Mouse (Mus musculus): ENCODE data around the gene Serpinb7.

Gene Serpinb7

GRCm38 (mm10) chr1:107399355-107399754 lies at the start of gene Serpinb7:
Gene Serpinb7, plus strand, starts transcription at chr1:107399655.
- no peak for DNase-seq (ENCODE audit: low read depth, low spot score)

GRCm38 (mm10) chr1:107350392-107350791 lies 49.1 kb upstream of the Serpinb7 start:
- DNase-seq (ENCODE audit: low read depth, low spot score): no peak

GRCm38 (mm10) chr1:107351115-107351514 lies 48.3 kb upstream of the Serpinb7 start:
- no peak for DNase-seq (ENCODE audit: low read depth, low spot score)

- DNase-seq (ENCODE audit: low read depth, low spot score): no peak
Measured at GRCm38 (mm10) chr1:107353046-107353445, 46.4 kb upstream of the Serpinb7 start.

GRCm38 (mm10) chr1:107360898-107361297 lies 38.6 kb upstream of the Serpinb7 start, which contains the start of gene Serpinb11:
Gene Serpinb11, plus strand, starts transcription at chr1:107361198.
- DNase-seq (ENCODE audit: low read depth, low spot score): no peak

- DNase-seq (ENCODE audit: low read depth, low spot score): no peak
Measured at GRCm38 (mm10) chr1:107365973-107366372, 33.5 kb upstream of the Serpinb7 start.

- DNase-seq (ENCODE audit: low read depth, low spot score): no peak
Measured at GRCm38 (mm10) chr1:107368944-107369343, 30.5 kb upstream of the Serpinb7 start.

- no peak for DNase-seq (ENCODE audit: low read depth, low spot score)
Measured at GRCm38 (mm10) chr1:107376952-107377351, 22.5 kb upstream of the Serpinb7 start.

- DNase-seq (ENCODE audit: low read depth, low spot score): no peak
Measured at GRCm38 (mm10) chr1:107378368-107378767, 21.1 kb upstream of the Serpinb7 start.

- DNase-seq (ENCODE audit: low read depth, low spot score): no peak
Measured at GRCm38 (mm10) chr1:107381491-107381890, 18.0 kb upstream of the Serpinb7 start.

GRCm38 (mm10) chr1:107382404-107382803 lies 17.1 kb upstream of the Serpinb7 start:
- DNase-seq (ENCODE audit: low read depth, low spot score): no peak

- DNase-seq (ENCODE audit: low read depth, low spot score): no peak
Measured at GRCm38 (mm10) chr1:107384532-107384931, 14.9 kb upstream of the Serpinb7 start.

- DNase-seq (ENCODE audit: low read depth, low spot score): no peak
Measured at GRCm38 (mm10) chr1:107389753-107390152, 9.7 kb upstream of the Serpinb7 start.

GRCm38 (mm10) chr1:107397481-107397880 lies 2.0 kb upstream of the Serpinb7 start:
- no peak for DNase-seq (ENCODE audit: low read depth, low spot score)

GRCm38 (mm10) chr1:107402082-107402481 lies 2.6 kb downstream of the Serpinb7 start:
- DNase-seq (ENCODE audit: low read depth, low spot score): no peak

- DNase-seq (ENCODE audit: low read depth, low spot score): no peak
Measured at GRCm38 (mm10) chr1:107414650-107415049, 15.2 kb downstream of the Serpinb7 start.

- DNase-seq (ENCODE audit: low read depth, low spot score): no peak
Measured at GRCm38 (mm10) chr1:107422487-107422886, 23.0 kb downstream of the Serpinb7 start.

- DNase-seq (ENCODE audit: low read depth, low spot score): no peak
Measured at GRCm38 (mm10) chr1:107431253-107431652, 31.8 kb downstream of the Serpinb7 start.

- DNase-seq (ENCODE audit: low read depth, low spot score): no peak
Measured at GRCm38 (mm10) chr1:107435528-107435927, 36.1 kb downstream of the Serpinb7 start.

- DNase-seq (ENCODE audit: low read depth, low spot score): no peak
Measured at GRCm38 (mm10) chr1:107439462-107439861, 40.0 kb downstream of the Serpinb7 start.

GRCm38 (mm10) chr1:107445352-107445751 lies 45.9 kb downstream of the Serpinb7 start:
- DNase-seq (ENCODE audit: low read depth, low spot score): no peak

- DNase-seq (ENCODE audit: low read depth, low spot score): no peak
Measured at GRCm38 (mm10) chr1:107447228-107447931, 47.9 kb downstream of the Serpinb7 start.

GRCm38 (mm10) chr1:107479909-107480308 lies 80.5 kb downstream of the Serpinb7 start:
- no peak for DNase-seq (ENCODE audit: low read depth, low spot score)

GRCm38 (mm10) chr1:107481452-107481851 lies 82.0 kb downstream of the Serpinb7 start:
- DNase-seq (ENCODE audit: low read depth, low spot score): peak; percentile 39
